Mouse (Mus musculus) thymus, adult 2 months (tissue): Measurements from ENCODE around the gene Rabl6.

Experiments
- CTCF ChIP-seq: fragments of 200-500 bp; IDR thresholded peaks from 2 replicates; pipeline ENCODE4 v1.5.1; 2012; ENCODE audit warnings: mild to moderate bottlenecking, control low read depth, low read length, moderate library complexity, borderline replicate concordance; ENCODE audit not compliant: control insufficient read depth, poor library complexity, insufficient read depth; ENCODE audit errors: extremely low read depth
- POLR2A ChIP-seq: fragments of 200-500 bp; IDR thresholded peaks from 2 replicates; pipeline ENCODE4 v1.6.1; 2012; ENCODE audit warnings: mild to moderate bottlenecking, low read length, control low read depth, moderate library complexity; ENCODE audit not compliant: control insufficient read depth, poor library complexity, insufficient read depth; ENCODE audit errors: extremely low read depth

DNA sequence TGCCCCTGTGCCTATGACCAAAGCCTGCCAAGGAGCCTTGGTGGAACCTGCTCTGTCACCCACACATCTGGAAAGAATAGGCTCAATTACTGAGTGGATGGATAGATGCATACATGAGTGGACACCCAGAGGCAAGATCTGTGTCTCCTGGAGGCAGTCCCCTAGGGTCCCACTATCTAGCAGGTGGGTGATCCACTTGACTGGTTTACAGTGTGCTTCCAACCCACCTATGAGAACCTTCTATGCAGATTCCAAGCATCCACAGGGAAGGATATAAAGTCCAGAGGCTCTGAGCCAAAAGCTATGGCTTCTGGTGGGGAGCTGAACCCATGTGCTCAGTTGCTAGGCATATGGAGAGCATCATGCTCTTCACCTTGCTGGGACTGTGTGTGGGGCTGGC is 49.3 kb upstream of the Rabl6 start, which contains the start of gene Lcn5:
- TF ChIP-seq CTCF: no peak
- TF ChIP-seq POLR2A: no peak
